Mouse (Mus musculus) CD8-positive naive resting alpha-beta T cell, adult 2 months (primary cell): ENCODE measurements around the gene Otx1.

Experiments used
- DNase-seq, 2 experiments: peaks; one replicate each; pipeline ENCODE4 v3.0.0; 2022; ENCODE audit warnings: low read depth in 2 of 2, low spot score in 2 of 2

Gene Otx1

DNA sequence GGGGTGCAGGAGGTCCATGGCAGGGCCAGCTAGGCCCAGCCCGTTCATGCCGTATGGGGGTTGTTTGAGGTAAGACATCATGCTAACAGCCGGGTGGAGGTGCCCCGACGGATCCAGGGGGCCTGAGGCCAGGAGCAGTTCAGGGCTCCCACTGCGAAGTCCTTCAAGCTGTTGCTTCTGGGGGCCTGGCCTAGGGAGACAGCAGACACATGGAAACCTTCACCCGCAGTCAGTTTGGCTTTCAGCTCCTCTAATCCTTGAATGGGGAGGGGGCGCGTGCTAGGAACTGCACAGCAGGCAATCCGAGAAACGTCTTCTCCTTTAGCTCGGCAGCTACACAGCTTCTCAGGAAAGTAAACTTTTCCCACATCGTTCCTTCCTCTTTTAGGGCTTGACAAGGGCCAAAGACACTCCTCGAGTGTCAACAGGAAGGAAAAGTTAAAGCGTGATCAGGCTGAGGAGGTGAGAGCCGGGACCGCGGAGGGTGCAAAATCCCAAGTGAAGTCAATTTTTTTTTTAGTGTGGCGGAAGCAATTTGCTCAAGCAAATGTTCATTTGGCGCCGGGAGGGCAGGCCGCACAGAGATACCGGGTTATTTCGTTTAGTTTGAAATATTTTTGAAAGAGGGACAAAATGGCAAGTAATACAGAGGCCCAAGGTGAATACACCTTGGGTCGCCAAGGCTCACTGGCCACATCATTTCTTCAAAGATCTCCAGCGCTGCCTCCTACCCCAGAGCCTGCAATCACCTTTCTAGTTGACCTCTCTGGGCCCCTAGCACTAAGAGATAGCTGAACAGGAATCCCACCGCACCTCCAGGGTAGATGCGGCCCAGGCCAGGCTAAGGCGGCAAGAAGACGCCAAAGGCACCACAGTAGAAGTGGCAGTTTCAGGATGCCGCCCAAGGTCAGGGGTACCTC is 3.0 kb downstream of the Otx1 start:
- no peak for DNase-seq

DNA sequence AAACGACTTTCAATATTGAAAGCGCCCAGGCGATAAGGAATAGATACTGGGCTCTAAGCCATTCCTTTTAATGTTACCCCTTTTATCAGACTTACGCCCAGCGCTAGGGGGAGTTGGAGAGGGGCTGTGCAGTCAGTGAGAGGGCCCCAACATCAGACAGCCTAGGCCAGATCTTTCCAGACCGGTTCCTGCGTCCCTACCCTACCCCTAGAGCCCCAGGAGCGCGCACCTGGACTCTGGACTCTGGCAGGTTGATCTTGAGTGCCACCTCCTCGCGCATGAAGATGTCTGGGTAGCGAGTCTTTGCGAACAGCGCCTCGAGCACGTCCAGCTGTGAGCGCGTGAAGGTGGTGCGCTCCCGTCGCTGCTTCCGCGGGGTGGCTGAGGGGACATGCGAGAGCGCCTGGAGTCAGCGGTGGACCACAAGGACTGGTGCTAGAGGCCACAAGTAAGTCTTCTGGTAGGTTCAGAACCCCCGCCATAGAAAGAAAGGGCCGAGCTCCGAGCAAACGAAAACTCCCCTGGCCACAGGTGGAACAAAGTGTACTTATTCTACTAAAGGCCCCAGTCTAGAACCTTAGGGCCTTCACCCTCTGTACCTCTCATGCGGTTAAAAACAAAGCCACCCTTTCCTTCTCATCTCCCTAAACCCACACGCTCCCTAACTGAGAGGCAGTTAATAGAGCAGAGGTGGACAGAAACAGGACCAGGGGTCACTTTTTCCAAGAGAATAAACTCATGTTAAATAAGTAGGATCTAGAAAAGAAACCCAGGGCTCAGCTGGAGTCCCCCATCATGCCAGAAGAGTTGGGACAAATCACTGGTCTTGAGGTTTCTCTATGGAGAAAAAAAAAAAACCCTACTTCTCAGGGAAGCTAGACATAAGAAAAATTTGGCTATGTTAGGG is 4.3 kb downstream of the Otx1 start:
- DNase-seq = no peak

DNA sequence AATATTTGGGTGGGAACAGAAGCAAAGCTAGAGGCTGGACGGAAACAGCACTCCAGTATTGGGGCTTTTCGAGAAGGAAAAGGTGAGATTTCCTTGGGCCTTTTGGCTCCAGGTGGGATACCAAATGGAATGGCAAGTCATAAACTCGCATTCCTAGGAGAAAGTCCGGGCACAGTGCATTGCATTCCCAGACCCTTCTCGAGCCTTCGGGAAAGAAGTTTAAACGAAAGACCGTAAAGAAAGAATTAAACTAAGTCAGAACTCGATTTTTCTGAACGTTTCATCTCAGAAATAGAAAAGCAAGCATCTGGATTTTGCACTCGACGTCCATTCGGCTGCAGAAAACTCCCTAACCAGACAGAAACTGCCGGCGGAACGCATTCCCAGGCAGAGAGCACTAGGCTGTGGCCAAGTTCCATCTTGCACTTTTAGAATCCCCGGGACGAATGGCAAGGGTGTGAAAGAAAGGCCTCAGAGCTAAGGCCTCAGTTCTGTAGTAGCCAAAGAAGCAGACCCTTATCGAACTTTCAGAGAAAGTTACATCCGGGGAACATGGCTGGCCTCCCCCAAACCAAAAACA is 5.0 kb downstream of the Otx1 start:
- no peak for DNase-seq

DNA sequence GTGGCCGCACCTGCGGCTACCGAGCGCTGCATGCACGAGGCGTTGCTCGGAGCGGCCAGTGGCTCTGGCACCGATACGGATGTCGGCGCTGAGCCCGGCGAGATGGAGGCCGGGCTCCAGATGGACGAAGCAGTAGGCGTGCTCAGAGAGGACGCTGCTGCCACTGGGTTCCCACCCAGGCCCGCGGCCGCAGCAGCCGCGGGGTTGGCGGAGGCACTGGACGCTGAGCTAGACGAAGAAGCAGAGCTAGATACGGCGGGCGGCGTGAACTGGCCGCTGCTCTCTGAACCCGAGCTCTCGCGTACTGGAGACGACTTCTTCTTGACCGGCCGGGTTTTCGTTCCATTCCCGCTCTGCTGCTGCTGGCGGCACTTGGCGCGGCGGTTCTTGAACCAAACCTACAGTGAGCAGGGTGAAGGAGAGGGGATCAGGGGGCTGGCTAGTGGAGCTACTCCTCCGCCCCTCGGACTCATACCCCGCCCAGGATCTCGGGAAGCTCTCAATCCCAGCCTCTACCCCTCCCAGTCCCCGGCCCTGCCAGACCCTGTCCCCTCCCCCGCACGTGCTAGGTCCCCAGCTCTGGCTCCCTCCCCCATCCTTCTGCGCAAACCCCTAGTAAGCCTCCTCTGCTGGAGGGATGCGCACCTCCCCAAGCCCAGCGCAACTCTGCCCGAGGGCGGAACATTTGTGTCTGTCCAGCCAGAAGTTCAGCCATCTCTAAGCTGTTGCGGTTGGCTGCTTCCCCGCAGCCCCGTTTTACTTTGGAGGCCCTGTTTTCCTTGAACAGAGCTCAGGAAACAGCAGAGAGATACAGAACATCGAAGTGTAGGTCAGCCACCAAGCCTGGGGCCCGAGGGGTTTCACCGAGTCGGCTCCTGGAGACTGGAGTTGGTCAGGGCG is 5.8 kb downstream of the Otx1 start:
- no peak for DNase-seq

DNA sequence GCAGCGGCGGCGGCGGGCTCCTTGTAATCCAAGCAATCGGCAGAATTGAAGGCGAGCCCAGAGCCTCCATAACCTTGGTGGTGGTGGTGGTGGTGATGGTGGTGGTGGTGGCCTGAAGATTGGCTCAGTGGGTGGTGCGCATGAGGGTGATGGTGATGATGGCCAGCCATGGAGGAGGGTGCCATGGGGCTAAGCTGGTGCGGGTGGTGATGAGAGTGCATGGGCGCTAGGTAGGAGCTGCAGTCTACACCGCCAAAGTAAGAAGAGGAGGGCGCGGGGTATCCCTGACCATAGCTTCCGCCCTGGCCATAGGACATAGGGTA is 6.4 kb downstream of the Otx1 start:
- no peak for DNase-seq

DNA sequence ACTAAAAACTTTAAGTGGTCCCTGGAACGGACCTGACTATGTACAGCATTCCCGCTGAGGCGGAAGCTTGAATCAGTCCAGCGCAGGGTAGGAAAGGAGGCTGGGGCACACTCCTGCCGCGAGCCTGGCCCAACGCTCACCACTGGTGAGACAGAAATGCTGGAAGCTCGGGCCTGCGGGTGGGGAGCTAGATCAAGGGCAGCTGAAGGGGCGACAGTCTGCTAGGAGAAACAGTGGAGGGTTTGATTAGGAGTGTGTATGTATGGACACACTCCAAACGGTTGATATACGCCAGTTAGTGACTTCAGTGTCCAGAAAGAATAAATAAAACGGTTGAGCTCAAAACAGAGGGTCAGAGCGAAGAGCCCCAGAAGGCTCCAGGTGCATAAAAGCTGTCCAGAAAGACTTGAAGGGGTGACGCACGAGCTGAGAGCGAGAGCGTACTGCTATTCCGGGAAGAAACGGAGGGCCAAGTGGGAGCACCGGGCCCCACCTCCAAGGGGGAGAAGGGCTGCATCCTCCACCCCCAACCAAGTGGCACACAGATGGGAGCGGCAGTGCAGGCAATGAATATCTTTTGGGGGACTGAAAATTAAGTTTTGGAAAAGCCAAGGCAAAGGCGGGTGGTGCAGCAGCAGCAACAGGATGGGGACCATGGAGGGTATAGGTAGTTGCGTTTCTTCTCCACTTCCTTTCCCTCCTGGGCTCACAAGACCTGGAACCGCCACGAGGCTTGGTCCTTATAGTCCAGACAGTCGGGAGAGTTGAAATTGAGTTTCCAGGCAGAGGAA is 7.0 kb downstream of the Otx1 start:
- DNase-seq = no peak

DNA sequence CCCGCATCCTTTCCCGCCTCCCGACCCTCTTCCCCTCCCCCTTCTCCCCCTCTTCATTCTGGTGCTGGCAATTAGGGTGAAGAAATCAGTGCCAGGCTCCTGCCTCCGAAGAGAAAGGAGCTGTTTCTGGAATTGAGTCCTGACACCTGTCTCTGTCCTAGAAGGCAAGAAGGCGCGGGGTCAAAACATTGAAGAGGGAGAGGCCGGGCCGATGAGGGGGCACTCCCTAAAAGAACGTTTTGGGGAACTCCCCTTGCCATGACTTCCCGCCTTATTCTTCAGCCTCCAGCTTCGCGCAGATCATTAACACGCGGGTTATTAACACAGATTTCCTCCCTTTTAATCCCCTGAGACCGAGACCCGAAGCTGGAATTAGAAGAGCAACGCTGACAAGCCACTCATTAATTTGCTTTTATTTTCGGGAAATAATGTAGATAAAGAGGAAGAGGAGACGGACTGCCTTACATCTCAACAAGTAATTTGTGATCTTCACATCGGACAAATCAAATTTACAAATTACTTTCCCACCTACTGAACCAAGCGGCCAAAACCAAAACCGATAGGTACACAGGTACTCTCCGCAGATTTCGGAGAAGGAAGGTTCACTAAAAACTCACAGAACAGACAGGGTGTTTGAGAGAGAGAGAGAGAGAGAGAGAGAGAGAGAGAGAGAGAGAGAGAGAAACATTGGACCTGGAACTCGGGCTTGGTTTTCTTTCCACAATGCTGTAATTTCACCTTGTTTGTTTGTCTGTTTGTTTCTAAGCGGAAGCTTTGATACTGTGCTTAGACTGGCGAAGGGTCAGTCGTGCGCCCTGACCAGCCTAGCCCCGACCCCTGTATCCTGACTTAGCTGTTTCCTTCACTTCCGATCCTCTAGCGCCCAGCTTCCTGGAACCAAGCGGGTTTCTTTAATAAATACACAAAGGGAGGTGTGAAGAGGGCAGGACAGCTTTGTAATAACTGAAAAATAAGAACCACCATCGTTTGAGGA is 8.0 kb downstream of the Otx1 start:
- no peak for DNase-seq

DNA sequence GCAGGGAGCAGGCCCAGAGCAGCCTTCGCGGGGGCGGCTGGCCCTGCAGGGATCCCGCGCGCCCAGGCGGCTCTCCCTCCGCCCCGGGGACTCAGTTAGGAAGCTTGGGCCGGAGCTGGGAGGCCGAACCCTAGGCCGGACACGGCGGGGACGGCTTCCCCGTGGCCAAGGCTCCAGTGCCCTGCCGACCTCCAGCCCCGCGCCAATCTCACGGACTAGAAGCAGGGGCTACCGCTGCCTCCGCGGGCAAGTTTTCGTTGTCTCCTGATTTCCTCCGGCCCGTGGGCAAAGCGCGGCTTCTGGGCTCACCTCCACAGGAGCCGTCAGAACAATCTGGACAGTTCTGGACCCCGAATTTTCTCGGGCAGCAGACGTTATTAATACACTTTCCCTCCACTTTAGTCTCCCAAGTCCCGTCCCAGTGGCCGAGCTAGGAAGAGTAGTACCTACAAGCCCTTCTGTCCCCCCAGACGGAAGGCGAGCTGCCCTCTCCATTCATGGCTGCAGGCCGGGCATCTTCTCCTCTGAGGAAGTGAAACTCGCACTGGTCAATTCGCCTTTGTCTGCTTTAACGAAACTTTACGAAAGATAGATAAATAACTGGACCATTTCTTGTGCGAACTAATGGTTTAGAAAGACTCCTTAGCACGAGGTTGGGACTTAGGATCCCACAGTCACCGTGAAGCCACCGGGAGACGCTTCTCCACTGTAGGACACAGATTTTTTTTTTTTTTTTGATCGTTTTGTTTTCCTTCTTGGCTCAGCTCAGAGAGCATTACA is 8.9 kb downstream of the Otx1 start:
- DNase-seq = no peak

DNA sequence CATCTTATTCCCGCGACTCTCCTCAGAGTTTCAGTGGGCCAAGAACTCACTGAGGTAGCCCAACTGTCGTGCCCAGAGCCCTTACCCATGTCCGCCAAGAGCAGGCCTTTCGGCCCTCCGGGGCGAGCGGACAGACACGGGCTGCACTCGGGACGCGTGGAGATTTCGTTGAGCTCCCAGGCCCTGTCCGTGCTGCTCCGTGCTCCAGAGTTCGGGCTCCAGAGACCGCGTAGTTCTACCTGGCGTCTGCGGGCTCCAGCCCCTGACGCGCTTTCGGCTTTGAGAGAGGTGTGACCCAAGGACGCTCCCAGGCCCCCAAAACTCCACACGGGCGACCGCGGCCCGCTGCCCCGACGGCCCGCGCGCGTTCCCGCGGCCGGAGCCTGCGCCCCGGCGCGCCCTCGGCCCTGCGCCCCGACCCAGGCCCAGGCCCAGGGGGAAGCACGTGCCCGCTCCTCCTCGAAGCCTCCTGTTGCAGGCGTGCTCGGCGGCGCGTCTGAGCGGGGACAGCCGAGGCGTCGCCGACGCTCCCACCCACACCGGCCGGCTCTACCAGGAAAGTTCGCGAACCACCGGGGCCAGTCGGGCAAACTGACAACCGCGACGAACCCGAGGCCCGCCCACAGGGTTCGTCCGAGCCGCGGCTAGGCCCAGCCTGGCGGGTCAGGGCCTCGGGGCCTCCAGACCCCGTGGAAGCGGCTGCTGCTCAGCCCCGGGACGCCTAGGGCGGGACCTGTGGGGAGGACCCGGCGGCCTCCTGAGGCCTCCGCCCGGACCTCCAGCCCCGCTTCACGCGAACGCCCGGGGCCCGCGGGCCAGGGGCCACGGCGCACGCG is 9.7 kb downstream of the Otx1 start:
- DNase-seq = no peak

DNA sequence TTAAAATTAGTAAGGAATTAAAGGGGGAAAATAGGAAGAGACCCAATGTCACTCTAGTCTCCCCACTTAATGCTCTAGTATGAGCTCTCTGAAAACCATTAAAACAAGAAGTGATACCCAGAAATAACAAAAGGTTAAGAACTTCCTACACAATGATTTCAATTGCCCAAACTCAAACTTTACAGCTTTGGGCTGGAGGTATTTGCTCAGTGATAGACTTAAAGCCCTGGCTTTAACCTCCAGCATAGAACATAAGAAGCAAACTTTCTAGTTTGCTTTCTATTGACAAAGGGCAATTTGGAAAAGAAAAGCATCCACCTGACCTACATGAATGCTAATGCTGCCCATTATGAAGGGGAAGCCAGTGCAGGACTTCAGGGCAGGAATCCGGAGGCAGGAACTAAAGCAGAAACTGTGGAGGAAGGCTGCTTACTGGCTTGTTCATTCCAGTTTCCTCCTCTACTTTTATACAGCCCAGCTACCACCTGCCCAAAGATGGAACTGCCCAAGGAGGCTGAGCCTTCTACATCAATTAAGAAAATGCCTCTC is 14.2 kb downstream of the Otx1 start:
- DNase-seq = no peak

DNA sequence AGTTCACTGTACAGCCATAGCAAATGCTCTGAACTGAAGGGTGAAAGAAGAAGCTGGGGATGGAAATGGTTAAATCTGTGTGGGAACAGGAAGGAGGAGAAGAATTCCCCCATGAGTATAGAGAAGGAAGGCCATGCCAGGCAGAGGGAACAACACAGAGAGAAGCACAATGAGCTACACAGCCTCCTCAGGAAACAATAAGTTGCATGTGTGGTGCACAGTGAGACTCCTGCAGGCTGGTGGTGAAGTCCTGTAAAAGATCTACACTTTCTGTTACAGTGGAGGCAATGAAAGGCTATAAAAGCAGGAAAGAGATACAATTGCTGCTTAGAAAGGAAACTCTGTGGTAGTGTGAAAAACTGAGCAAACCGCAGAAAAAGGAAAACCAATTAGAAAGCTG is 17.6 kb downstream of the Otx1 start:
- DNase-seq = no peak

DNA sequence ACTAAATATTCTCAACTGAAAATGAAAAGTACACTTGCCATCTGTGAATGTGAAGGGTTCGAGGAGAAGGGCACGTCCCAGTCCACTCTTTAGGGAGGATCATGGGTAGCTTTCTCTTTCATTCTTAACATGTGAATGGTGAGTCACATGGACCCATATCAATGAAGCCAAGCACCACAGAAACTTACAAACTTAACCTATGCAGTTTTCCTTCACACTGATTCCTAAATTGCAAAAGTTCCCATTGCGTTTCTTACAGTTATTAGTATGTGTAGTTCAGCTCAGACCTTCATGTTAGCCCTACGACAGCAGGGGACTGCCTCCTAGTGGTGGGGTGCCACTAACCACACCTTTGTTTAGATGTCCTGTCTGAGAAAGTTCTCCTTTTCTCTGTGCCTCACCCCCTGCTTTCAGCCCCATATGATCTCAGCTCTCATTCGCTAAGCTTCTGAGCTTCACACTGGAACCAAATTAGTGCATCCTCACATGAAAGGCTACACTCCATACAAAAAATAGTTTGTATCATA is 28.6 kb downstream of the Otx1 start:
- no peak for DNase-seq

DNA sequence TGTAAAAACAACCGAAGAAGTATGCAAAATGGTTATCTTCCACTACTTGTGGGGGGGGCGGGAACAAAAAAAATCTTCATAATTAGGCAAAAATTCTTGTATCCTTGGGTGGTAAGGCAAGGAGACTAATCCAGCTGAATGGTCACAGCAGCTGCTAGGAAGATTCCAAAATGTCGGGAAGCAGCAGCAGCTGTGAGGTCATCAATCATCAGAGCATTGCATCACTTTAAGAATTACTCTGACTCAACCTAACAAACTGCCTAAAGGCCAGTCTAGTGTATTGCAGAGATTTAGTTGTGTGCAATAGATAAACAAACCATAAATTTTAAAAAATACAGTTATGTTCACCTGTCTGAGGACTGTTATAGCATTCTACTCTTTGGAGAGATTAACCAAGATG is 29.1 kb downstream of the Otx1 start:
- no peak for DNase-seq

DNA sequence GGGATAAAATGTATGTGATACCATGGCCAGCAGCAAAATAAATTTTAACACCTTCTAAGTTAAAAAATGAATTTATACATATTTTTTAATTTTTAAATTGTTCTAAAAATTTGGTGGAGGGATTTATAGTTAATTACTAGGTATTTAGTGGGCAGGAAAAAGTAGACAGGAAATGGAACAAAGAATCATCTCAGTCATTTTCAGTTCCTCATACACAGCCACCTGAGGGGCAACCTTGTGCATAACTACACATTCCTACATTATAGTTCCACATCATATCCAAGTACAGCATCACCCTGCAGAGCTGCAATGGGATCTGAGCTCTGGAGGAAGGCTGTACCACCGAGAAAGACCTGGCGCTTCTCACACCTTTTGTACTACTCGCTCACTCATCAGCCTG is 33.8 kb downstream of the Otx1 start:
- no peak for DNase-seq

DNA sequence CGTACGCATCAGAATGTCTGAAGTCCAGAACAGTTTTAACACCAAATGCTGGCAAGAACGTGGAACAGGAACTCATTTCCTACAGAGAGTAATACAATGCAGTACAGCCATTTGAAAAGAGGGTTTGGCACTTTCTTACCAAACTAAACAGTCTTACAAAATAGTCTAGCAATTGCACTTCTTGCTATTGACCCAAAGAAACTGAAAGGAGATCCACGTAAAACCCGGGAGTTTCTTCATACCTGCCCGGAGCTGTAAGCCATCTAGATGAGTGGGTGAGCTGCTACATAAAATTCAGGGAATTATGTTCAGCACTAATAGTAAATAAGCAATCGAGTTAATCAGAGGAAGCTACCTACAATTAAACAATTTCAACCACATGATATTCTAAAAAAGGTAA is 47.5 kb downstream of the Otx1 start:
- DNase-seq = no peak

DNA sequence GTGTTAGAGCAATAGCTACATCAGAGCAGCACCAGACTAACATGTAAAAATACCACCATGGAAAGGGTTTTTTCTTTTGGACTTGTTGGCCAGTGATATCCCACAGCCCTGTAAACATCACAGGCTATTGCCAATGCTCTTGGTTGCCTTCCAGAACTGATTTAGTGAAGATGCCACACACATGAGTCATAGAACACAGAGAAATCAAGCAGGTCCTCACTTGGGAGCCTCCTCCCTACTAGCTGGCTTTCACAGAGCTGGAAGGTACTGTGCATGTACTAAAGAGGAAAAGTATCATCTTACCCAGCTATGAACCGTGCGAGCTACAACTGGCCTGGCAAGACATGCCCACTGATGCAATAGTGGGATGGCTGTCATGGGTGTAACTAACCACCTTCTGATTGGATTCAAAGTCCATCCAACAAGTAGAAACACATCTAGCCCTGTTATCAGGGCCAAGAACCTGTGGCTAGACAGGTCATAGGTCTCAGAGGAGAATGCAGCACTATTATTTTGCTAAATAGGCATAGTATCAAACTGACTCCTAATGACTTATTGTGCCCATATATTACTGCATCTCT is 51.0 kb downstream of the Otx1 start:
- no peak for DNase-seq
